Mouse (Mus musculus) erythroid progenitor cell, adult 5-6 weeks (primary cell): Measurements from ENCODE around the gene Acat2. TPM values are rescaled to one million over a fixed set of nuclear protein-coding genes. Genes with fewer than 3 reads are reported as not detected.
"Not testable (repeated sequence)": the region's sequence is repeated elsewhere in the genome, so short reads cannot be mapped to it uniquely, and the experiment has no call there.

Experiments
- ATAC-seq: replicated peaks from 2 replicates; pipeline ENCODE4 v1.8.0; 2016; ENCODE audit warnings: moderate number of reproducible peaks, mild to moderate bottlenecking, moderate TSS enrichment, inconsistent platforms; ENCODE audit not compliant: poor library complexity, low FRiP score, severe bottlenecking
- total RNA-seq, 2 experiments: library from RNA; stranded (forward) in 1 of 2; stranded (reverse) in 1 of 2; fragments of 150-400 nt in 1 of 2; fragments of 186-747, 209-891 nt in 1 of 2; gene quantifications; 2 replicates each; pipeline versions ENCODE4 v1.2.3 to v1.2.4; 2015 to 2017; ENCODE audit warnings: low replicate concordance in 2 of 2

Gene Acat2
- total RNA-seq, 2 experiments from 2014 or later = 7.3 to 17.2 TPM

DNA sequence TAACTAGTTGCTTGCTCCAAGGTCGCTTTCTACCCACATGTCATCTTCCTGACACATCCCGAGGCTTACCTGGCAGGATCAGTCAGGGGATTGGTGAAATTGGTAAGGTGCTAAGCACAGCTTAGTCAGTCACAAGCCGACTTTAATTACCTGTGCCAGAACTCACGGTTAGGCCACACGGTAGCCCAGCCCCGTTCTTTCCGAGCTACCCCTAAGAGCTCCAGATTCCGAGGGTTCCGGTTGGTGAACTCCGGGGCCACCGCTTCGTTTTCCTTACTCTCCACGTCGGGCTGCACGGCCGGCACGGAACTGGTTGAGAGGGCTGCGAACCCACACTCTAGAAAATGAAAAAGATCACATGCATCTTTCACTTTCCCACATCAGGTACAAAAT lies 45.1 kb downstream of the Acat2 start, which contains the start of gene Tcp1:
Tcp1 (plus strand) TSS at position 214 of the 393 bp plus-strand sequence.
- peak; percentile 22 for ATAC-seq

DNA sequence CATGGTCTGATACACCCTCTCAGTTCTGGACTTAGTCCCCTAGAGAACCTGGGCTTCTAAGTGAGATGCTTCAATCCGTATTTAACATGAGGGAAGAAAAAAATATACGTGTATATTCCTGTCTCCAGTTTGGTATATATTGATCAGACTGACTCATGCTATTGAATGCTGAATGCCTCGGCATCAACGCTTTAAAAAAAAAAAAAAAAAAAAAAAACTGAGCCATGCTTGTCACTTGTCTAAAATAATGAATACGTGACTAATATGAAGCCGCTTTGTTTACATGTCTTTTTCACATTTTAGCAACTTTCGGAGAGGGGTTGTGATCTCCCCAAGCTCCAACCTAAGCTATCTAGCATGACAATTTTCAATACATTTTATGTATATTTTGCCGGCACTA lies 50.2 kb downstream of the Acat2 start:
- no peak for ATAC-seq

DNA sequence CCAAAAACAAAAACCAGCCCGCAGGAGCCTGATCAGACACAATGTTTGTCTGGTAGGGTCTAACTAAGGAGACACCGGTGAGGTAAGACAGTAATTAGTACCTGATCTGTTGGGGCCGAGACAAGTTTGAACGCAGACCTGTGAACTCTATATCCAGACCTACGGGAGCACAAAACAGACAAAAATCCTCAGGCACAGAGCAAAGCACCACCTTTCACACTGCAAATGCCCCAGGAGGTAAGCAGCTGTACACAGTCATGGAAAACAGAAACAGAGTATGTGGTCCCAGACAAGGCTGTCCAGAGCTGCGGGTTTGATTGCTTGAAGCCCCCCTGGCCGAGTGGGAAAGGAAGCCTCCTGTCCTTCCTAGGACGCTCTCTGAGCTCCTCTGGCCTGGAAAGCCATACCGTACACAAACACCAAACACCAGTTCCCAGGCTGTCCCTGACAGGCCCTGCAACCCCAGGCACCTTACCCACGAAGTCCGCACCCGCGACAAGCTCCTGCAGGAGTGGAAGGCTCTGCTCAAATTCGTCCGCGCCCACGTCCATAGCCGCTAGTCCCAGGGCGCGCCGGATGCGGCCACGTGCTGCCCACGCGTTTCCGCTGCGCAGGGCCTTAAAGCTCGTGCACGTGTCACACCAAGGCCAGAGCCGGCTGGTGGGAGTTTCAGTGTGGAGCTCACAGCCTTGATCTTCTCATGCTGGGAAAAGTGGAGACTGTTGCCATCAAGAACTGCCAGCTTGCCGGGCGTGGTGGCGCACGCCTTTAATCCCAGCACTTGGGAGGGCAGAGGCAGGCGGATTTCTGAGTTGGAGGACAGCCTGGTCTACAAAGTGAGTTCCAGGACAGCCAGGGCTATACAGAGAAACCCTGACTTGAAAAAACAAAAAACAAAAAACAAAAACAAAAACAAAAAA lies 50.9 kb downstream of the Acat2 start, which contains the start of gene Pnldc1:
Pnldc1 (minus strand) TSS at position 870 of the 920 bp plus-strand sequence.
- no peak for ATAC-seq

- ATAC-seq = no peak
Measured at GRCm38 (mm10) chr17:12906436-12906835, 54.1 kb downstream of the Acat2 start.

DNA sequence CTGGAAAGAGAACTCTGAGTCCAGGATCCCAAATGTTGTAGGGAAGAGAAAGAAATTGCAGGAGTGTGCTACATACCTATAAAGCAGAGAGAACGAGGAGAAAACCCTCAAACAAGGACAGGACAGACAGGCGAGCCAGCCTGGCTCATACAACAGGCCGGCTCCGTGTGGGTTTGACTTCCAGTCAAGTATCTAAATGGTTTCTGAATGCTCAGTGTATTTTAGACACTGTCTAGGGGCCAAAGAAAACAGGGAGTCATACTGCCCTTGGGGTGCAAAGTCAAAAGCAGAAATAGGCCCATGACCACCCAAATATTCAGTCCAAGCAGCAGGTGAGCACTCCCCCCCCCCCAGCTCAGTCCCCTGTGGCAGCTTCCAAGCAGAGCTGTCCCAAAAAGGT lies 54.7 kb downstream of the Acat2 start:
- ATAC-seq = no peak

DNA sequence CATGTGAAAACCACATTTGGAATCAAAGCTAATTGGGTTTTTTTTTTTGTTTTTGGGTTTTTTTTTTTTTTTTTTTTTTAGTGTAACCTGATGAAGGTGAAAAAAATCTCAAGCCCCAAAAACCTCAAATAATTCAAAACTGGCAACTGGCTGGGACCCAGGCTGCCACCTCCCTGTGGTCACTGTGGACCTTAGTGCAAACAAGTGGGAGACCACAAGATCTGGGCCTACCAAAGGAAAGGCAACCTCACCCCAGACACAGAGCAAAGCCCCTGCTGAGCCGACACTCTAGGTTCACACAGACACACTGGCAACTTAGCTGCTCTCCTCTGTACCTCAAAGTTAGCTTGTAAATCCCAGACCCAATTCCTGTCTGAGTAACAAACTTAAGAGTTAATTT lies 56.2 kb downstream of the Acat2 start:
- ATAC-seq = no peak

- no peak for ATAC-seq
Measured at GRCm38 (mm10) chr17:12903372-12904333, 56.9 kb downstream of the Acat2 start.

DNA sequence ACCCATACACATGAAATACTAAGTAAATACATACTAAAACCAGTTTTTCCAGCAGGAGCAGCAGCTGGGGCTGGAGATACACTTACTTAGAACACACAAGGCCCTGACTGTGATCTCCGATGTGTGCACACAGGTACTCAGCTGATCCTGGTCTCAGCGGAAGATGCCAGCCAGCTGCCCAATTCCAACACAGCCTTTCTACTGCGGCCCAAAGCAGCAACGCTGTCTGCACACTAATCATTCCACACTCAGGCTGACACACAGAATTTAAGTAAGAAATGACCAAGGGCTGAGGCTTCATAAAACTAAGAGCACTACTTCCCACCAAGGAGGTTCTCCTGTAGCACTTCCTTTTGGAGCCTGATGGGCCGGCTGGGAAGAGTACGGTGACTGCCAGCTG lies 58.3 kb downstream of the Acat2 start:
- no peak for ATAC-seq

- ATAC-seq = not testable (repeated sequence)
Measured at GRCm38 (mm10) chr17:12898607-12899006, 61.9 kb downstream of the Acat2 start.

DNA sequence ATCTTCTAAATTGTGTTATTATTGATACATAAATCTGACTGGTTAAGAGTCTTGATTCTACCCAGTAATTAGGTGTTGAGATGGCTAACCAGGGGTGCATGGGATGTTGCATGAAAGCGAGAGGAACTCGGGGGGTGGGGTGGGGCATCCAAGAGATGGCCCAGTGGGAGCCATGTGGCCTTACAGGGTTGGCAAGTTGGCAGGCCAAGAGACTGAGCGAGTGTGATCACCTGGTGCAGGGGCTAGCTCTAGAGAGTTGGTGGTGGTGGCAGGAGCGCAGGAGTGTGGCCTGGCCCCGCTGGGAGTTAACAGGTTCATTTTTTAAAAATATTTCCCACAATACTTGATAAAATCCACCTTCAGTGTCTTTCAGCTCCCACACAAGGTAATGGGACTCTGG lies 62.9 kb downstream of the Acat2 start:
- no peak for ATAC-seq

Other genes with a start within 250 kb of the Acat2 start
- 1.7 and 2.2 TPM in 2 replicates for gene Igf2r, start 191.1 kb downstream of the Acat2 start, total RNA-seq (2015; ENCODE audit: low replicate concordance)
- gene Igf2r, start 191.1 kb downstream of the Acat2 start, total RNA-seq (2017; ENCODE audit: low replicate concordance) = 5.4 and 12.9 TPM in 2 replicates
- gene Mas1, start 92.6 kb downstream of the Acat2 start, total RNA-seq (2015; ENCODE audit: low replicate concordance) = not detected in 2 replicates
- gene Mas1, start 92.6 kb downstream of the Acat2 start, total RNA-seq (2017; ENCODE audit: low replicate concordance) = not detected in 2 replicates
- not detected in 2 replicates for gene Mrgprh, start 84.7 kb downstream of the Acat2 start, total RNA-seq (2015; ENCODE audit: low replicate concordance)
- gene Mrgprh, start 84.7 kb downstream of the Acat2 start, total RNA-seq (2017; ENCODE audit: low replicate concordance) = not detected in 2 replicates
- 2.9 TPM in 1 of 2 replicates, not detected in the other for gene Pnldc1, start 50.5 kb downstream of the Acat2 start, total RNA-seq (2015; ENCODE audit: low replicate concordance)
- gene Pnldc1, start 50.5 kb downstream of the Acat2 start, total RNA-seq (2017; ENCODE audit: low replicate concordance) = 7.4 TPM in 1 of 2 replicates, not detected in the other
- gene Tcp1, start 45.0 kb downstream of the Acat2 start, total RNA-seq (2015; ENCODE audit: low replicate concordance) = 136 and 173 TPM in 2 replicates
- gene Tcp1, start 45.0 kb downstream of the Acat2 start, total RNA-seq (2017; ENCODE audit: low replicate concordance) = 208 and 220 TPM in 2 replicates
- 96.0 and 107 TPM in 2 replicates for gene Mrpl18, start 44.4 kb downstream of the Acat2 start, total RNA-seq (2015; ENCODE audit: low replicate concordance)
- gene Mrpl18, start 44.4 kb downstream of the Acat2 start, total RNA-seq (2017; ENCODE audit: low replicate concordance) = 57.0 and 93.7 TPM in 2 replicates
- gene Acat3, start 20.1 kb downstream of the Acat2 start, total RNA-seq (2015; ENCODE audit: low replicate concordance) = not detected in 2 replicates
- not detected in 2 replicates for gene Acat3, start 20.1 kb downstream of the Acat2 start, total RNA-seq (2017; ENCODE audit: low replicate concordance)
- gene Wtap, start 33.4 kb upstream of the Acat2 start, total RNA-seq (2015; ENCODE audit: low replicate concordance) = 66.0 and 97.3 TPM in 2 replicates
- 108 and 124 TPM in 2 replicates for gene Wtap, start 33.4 kb upstream of the Acat2 start, total RNA-seq (2017; ENCODE audit: low replicate concordance)
- gene Sod2, start 46.1 kb upstream of the Acat2 start, total RNA-seq (2015; ENCODE audit: low replicate concordance) = 18.4 and 58.3 TPM in 2 replicates
- 8.0 and 16.8 TPM in 2 replicates for gene Sod2, start 46.1 kb upstream of the Acat2 start, total RNA-seq (2017; ENCODE audit: low replicate concordance)
- gene Gpr31b, start 91.5 kb upstream of the Acat2 start, total RNA-seq (2015; ENCODE audit: low replicate concordance) = not detected in 2 replicates
- gene Gpr31b, start 91.5 kb upstream of the Acat2 start, total RNA-seq (2017; ENCODE audit: low replicate concordance) = not detected in 2 replicates
- not detected in 2 replicates for gene Tcp10b, start 100.4 kb upstream of the Acat2 start, total RNA-seq (2015; ENCODE audit: low replicate concordance)
- 0.39 TPM in 1 of 2 replicates, not detected in the other for gene Tcp10b, start 100.4 kb upstream of the Acat2 start, total RNA-seq (2017; ENCODE audit: low replicate concordance)
- gene Unc93a, start 171.1 kb upstream of the Acat2 start, total RNA-seq (2015; ENCODE audit: low replicate concordance) = not detected in 2 replicates
- gene Unc93a, start 171.1 kb upstream of the Acat2 start, total RNA-seq (2017; ENCODE audit: low replicate concordance) = not detected in 2 replicates